Mouse (Mus musculus) monocyte, adult 2 months (primary cell): Measurements from ENCODE around the gene St6galnac1.
"Not testable (repeated sequence)": the region's sequence is repeated elsewhere in the genome, so short reads cannot be mapped to it uniquely, and the experiment has no call there.

Experiments
- DNase-seq, 2 experiments: peaks; one replicate each; pipeline ENCODE4 v3.0.0; 2022; ENCODE audit warnings: low spot score in 2 of 2, low read depth in 1 of 2

St6galnac1 gene

GRCm38 (mm10) chr11:116807526-116807925 lies 32.2 kb upstream of the St6galnac1 start:
- DNase-seq: no peak

- no peak for DNase-seq
These were observed 31.8 kb upstream of the St6galnac1 start for GRCm38 (mm10) chr11:116807116-116807515.

- no peak for DNase-seq
These were observed 31.1 kb upstream of the St6galnac1 start for GRCm38 (mm10) chr11:116806136-116807071.

- no peak for DNase-seq
These were observed 27.4 kb upstream of the St6galnac1 start for GRCm38 (mm10) chr11:116802709-116803108.

GRCm38 (mm10) chr11:116801106-116801505 lies 25.8 kb upstream of the St6galnac1 start:
- DNase-seq: no peak

GRCm38 (mm10) chr11:116799364-116799763 lies 24.1 kb upstream of the St6galnac1 start:
- no peak for DNase-seq

GRCm38 (mm10) chr11:116784221-116784620 lies 8.9 kb upstream of the St6galnac1 start:
- peak in 1 of 2 experiments; percentile 7 for DNase-seq

GRCm38 (mm10) chr11:116782737-116783145 lies 7.4 kb upstream of the St6galnac1 start:
- DNase-seq: peak; percentile 27 to 33

- DNase-seq: no peak
These were observed 2.1 kb downstream of the St6galnac1 start for GRCm38 (mm10) chr11:116773205-116773604.

GRCm38 (mm10) chr11:116769873-116770272 lies 5.4 kb downstream of the St6galnac1 start:
- DNase-seq: no peak

GRCm38 (mm10) chr11:116764946-116765345 lies 10.4 kb downstream of the St6galnac1 start:
- DNase-seq: no peak

- DNase-seq: no peak
These were observed 11.0 kb downstream of the St6galnac1 start for GRCm38 (mm10) chr11:116764346-116764745.

- DNase-seq: no peak
These were observed 20.1 kb downstream of the St6galnac1 start for GRCm38 (mm10) chr11:116755191-116755590.

GRCm38 (mm10) chr11:116753674-116754470 lies 21.4 kb downstream of the St6galnac1 start:
- no peak for DNase-seq

- DNase-seq: no peak
These were observed 25.6 kb downstream of the St6galnac1 start for GRCm38 (mm10) chr11:116749733-116750132.

- DNase-seq: not testable (repeated sequence)
These were observed 26.6 kb downstream of the St6galnac1 start for GRCm38 (mm10) chr11:116748692-116749091.

GRCm38 (mm10) chr11:116746822-116747221 lies 28.5 kb downstream of the St6galnac1 start:
- not testable (repeated sequence) for DNase-seq

GRCm38 (mm10) chr11:116745457-116745856 lies 29.9 kb downstream of the St6galnac1 start:
- DNase-seq: not testable (repeated sequence)

GRCm38 (mm10) chr11:116738411-116738810 lies 36.9 kb downstream of the St6galnac1 start:
- no peak for DNase-seq

GRCm38 (mm10) chr11:116732536-116732935 lies 42.8 kb downstream of the St6galnac1 start:
- no peak for DNase-seq

- DNase-seq: not testable (repeated sequence)
These were observed 44.2 kb downstream of the St6galnac1 start for GRCm38 (mm10) chr11:116731060-116731580.
